Mouse (Mus musculus) forebrain, postnatal 0 days (tissue): ENCODE measurements around the gene Eps8l2. TPM values are rescaled to one million over a fixed set of nuclear protein-coding genes. Genes with fewer than 3 reads are reported as not detected.

Source experiments
- ATAC-seq: fragments of 200-750 bp; cut with Nextera tagmentation; 2 replicates; pipeline ENCODE4 v1.8.0; 2017; ENCODE audit warnings: mild to moderate bottlenecking, moderate library complexity
- DNase-seq: peaks from one replicate; pipeline ENCODE4 v3.0.0-alpha.2; 2015
- H3K27ac ChIP-seq: fragments of 300-500 bp; sonication (generic); 2 replicates; pipeline ENCODE4 v1.5.1; 2014; ENCODE audit warnings: low read depth, mild to moderate bottlenecking, antibody characterized with exemption, low read length, moderate library complexity, mixed read lengths
- H3K27me3 ChIP-seq: fragments of 300-500 bp; sonication (generic); 2 replicates; pipeline ENCODE4 v1.6.1; 2014; ENCODE audit warnings: mild to moderate bottlenecking, low read length, mixed read lengths; ENCODE audit not compliant: insufficient read depth
- H3K36me3 ChIP-seq: fragments of 300-500 bp; sonication (generic); 2 replicates; pipeline ENCODE4 v1.6.1; 2014; ENCODE audit warnings: mild to moderate bottlenecking, moderate library complexity; ENCODE audit not compliant: insufficient read depth
- H3K4me1 ChIP-seq: fragments of 300-500 bp; sonication (generic); 2 replicates; pipeline ENCODE4 v1.6.1; 2014; ENCODE audit warnings: antibody characterized with exemption; ENCODE audit not compliant: insufficient read depth
- H3K4me2 ChIP-seq: fragments of 300-500 bp; sonication (generic); 2 replicates; pipeline ENCODE4 v1.6.1; 2014; ENCODE audit warnings: low read depth, mild to moderate bottlenecking, moderate library complexity
- H3K4me3 ChIP-seq: fragments of 300-500 bp; sonication (generic); 2 replicates; pipeline ENCODE4 v1.5.1; 2014; ENCODE audit warnings: low read depth, low read length, mixed read lengths
- H3K9ac ChIP-seq: fragments of 300-500 bp; sonication (generic); 2 replicates; pipeline ENCODE4 v1.6.1; 2014; ENCODE audit warnings: mild to moderate bottlenecking
- H3K9me3 ChIP-seq: fragments of 300-500 bp; sonication (generic); 2 replicates; pipeline ENCODE4 v1.6.1; 2016; ENCODE audit warnings: low read length
- CTCF ChIP-seq: sonication (generic); IDR thresholded peaks from 2 replicates; pipeline ENCODE4 v1.5.1; 2016; ENCODE audit warnings: antibody characterized with exemption, control low read depth, low read depth
- WGBS: fragments of 180-500 bp; shearing (Covaris S2); extraction: QIAGEN DNeasy Blood & Tissue Kit; methylation state at CpG from one replicate; pipeline ENCODE4 v1.1.7; 2014; 5-methylcytosine and 5-hydroxymethylcytosine counted together
- polyA plus RNA-seq: library from polyadenylated mRNA; unstranded; fragments of >200 nt; fragmentation: Nextera tagmentation; extraction: Ambion mirVana; gene quantifications from 2 replicates; pipeline ENCODE4 v1.2.1, GENCODE M21; 2015
- total RNA-seq: library from RNA; depleted of rRNA; stranded (reverse); fragments of >200 nt; gene quantifications from 2 replicates; pipeline ENCODE4 v1.2.3, GENCODE M21; 2014

The Eps8l2 gene
- total and polyA plus RNA-seq, 2 experiments from 2014 or later: 0.74 to 1.0 TPM

DNA sequence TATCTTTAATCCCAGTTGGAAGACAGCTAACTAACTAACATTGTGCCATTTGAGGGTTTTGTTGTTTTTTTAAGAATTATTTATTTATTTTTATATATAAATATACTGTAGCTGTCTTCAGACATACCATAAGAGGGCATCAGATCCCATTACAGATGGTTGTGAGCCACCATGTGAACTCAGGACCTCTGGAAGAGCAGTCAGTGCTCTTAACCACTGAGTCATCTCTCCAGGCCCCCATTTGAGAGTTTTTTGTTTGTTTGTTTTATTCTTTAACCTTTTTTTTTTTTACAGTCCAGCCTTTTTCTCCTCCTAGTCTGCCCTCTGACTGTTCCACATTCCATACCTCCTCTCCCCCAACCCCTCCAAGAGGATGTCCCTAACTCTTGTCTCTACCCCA is 8.0 kb upstream of the Eps8l2 start:
- Histone ChIP-seq H3K4me1 (peaks cover 19% of the 10 kb centered on the region), H3K9ac (no peak overlapping the region), H3K36me3 (peaks cover 13% of the 10 kb centered on the region), H3K4me2 (no peak overlapping the region), H3K27ac (no peak overlapping the region), H3K9me3 (no peaks in the 10 kb centered on the region), H3K27me3 (no peaks in the 10 kb centered on the region), H3K4me3 (no peak overlapping the region)
- DNase-seq (no peak), ATAC-seq (no peak)
- no peak for TF ChIP-seq CTCF

DNA sequence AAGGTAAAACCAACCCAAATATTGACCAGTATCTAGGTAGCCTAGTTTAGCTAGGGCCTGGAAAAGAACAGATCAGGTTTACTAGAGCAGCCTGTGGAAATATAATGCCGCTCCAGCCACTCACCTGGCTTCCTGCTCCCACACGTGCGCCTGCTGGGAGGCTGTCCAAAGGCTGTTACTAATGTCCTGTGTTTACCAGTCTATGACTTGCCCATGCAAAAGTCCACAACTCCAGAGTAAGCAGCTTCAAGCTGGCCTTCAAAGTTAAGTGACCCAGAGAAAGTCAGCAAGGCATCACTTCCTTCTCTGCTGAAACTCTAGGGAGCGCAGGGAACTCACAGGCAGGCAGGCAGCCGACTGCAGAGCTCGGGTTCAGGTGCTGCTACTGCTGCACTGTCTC is 6.7 kb upstream of the Eps8l2 start:
- no peak for TF ChIP-seq CTCF
- 83% methylated on average over 6 of the region's 6 CpGs for WGBS

DNA sequence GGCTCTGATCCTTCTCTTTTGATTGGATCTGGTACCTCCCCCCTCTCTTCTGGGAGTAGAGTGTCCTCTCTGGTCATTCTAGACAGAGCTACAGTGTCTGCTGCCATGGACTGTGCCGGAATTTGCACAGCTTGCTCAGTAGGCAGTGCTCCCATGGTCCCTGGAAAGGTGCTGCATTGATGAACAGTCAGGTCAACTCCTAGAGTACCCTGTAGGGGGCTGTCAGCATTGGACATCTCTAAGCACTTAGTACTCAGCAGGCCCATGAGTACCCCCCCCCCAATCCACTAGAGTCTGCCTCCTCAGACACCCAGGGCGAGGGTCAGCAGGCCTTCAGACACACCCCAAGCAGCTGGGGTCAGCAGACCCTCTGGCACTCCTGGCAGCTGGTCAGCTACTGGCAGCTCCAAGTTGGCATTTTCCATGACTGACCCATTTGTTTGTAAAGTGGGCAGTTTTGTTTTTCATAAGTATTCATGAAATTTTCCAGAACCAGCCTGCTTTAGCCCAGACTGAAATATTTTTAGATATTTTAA is 3.6 kb upstream of the Eps8l2 start:
- H3K36me3 ChIP-seq: peaks cover 18% of the 10 kb centered on the region
- DNase-seq (no peak), ATAC-seq (no peak)
- no peak overlapping the region for H3K9ac ChIP-seq
- H3K9me3 ChIP-seq: no peaks in the 10 kb centered on the region
- no peak overlapping the region for H3K27ac ChIP-seq
- WGBS: 76% methylated on average over 2 of the region's 2 CpGs
- H3K27me3 ChIP-seq: no peaks in the 10 kb centered on the region
- no peaks in the 10 kb centered on the region for H3K4me1 ChIP-seq
- H3K4me2 ChIP-seq: no peak overlapping the region
- H3K4me3 ChIP-seq: no peak overlapping the region
- TF ChIP-seq CTCF: no peak

More for the DNA sequence above, 6.7 kb upstream of the Eps8l2 start:
- Histone ChIP-seq H3K4me2 (no peak overlapping the region), H3K27ac (no peak overlapping the region), H3K4me3 (no peak overlapping the region), H3K4me1 (peaks cover 7% of the 10 kb centered on the region; the same call in 1 of the 2 replicates), H3K27me3 (no peaks in the 10 kb centered on the region), H3K9ac (no peak overlapping the region), H3K9me3 (no peaks in the 10 kb centered on the region), H3K36me3 (peaks cover 18% of the 10 kb centered on the region)
- ATAC-seq: no peak
- no peak for DNase-seq

DNA sequence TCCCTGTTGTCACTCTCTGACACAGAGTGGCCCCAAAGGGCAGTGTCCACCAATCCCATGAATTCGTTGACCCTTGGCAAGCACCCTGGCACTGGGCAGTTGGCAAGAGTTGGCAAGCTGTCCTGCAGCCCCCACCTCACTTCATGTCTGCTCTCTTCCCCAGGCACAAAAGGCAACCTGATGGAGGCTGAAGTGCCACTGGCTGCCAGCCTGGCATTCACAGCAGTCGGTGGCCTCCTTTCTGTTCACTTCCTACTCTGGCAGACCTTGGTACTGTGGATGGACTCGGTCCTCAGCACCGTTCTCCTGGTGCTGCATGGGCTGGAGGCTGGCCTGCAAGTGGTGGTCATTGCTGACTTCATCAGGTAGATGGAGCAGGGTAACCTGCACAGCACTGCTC is 3.0 kb upstream of the Eps8l2 start:
- H3K27ac ChIP-seq: no peak overlapping the region
- no peaks in the 10 kb centered on the region for H3K9me3 ChIP-seq
- no peak overlapping the region for H3K4me2 ChIP-seq
- WGBS: 79% methylated on average over 4 of the region's 4 CpGs
- H3K4me1 ChIP-seq: no peaks in the 10 kb centered on the region
- no peaks in the 10 kb centered on the region for H3K27me3 ChIP-seq
- no peak for DNase-seq
- no peak overlapping the region for H3K9ac ChIP-seq
- no peak overlapping the region for H3K4me3 ChIP-seq
- ATAC-seq: peak; percentile 45; the same call in 1 of the 2 replicates
- H3K36me3 ChIP-seq: peaks cover 18% of the 10 kb centered on the region
- TF ChIP-seq CTCF: no peak

DNA sequence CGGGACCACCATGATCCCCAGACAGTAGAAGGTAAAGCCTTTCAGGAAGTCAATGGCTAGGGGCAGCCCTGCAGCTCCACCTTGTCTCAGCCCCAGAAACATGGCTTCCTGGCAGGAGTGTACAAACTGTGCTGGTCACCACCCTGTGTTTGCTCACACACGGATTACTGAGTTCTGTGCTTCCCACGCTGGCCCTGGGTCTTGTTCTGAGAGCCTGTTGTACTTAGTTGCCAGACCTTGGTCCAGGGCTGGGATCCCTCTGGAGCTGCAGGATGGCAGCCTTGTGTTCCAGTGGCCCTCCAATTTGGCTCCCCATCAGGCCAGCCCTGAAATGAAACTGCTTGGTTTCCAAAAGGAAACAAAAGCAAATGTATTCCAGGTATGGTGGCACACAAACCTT is 2.4 kb upstream of the Eps8l2 start:
- DNase-seq: no peak
- Histone ChIP-seq H3K9ac (no peak overlapping the region), H3K9me3 (no peaks in the 10 kb centered on the region), H3K4me3 (no peak overlapping the region), H3K4me2 (no peak overlapping the region), H3K4me1 (no peaks in the 10 kb centered on the region), H3K27me3 (no peaks in the 10 kb centered on the region), H3K36me3 (peaks cover 18% of the 10 kb centered on the region), H3K27ac (no peak overlapping the region)
- WGBS: 86% methylated on average over 3 of the region's 3 CpGs
- ATAC-seq: no peak
- no peak for TF ChIP-seq CTCF

DNA sequence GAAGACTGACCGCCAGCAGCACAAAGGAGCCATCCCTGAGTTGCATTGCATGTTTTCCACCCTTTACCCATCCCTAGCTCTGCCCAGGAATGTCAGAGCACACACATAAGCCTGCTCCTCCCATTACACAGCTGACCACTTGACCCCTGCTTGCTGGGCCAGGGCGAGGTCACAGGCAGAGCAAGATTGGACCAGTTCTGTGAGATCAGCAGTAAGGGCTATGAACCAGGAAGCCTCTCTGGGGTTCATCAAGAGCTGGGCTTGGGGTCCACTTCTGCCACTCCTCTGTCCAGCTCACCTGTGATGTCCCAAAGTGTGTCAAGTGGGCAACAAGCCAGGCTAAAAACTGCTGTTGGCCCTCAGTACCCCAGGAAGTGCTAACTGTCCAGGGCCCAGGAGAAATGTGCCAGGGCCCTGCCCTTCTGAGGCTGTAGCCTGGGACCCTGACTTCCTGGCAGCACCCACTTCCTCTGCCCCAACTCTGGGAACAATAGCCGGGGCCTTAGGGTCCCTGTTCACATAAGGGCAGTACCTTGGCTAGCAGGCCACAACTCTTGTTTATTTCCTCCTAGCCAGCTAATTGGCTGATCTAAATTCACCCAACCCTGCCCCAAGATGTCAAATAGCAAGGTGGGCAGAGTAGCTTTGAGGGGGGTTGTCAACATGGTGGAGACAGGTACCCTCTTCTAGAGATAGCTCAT is 814 bp upstream of the Eps8l2 start:
- Histone ChIP-seq H3K4me2 (no peak overlapping the region), H3K27ac (no peak overlapping the region), H3K9me3 (no peaks in the 10 kb centered on the region), H3K4me1 (no peaks in the 10 kb centered on the region), H3K9ac (no peak overlapping the region), H3K36me3 (peaks cover 17% of the 10 kb centered on the region), H3K27me3 (no peaks in the 10 kb centered on the region), H3K4me3 (no peak overlapping the region)
- 85% methylated on average over 3 of the region's 3 CpGs for WGBS
- DNase-seq (no peak), ATAC-seq (no peak)
- TF ChIP-seq CTCF: no peak

DNA sequence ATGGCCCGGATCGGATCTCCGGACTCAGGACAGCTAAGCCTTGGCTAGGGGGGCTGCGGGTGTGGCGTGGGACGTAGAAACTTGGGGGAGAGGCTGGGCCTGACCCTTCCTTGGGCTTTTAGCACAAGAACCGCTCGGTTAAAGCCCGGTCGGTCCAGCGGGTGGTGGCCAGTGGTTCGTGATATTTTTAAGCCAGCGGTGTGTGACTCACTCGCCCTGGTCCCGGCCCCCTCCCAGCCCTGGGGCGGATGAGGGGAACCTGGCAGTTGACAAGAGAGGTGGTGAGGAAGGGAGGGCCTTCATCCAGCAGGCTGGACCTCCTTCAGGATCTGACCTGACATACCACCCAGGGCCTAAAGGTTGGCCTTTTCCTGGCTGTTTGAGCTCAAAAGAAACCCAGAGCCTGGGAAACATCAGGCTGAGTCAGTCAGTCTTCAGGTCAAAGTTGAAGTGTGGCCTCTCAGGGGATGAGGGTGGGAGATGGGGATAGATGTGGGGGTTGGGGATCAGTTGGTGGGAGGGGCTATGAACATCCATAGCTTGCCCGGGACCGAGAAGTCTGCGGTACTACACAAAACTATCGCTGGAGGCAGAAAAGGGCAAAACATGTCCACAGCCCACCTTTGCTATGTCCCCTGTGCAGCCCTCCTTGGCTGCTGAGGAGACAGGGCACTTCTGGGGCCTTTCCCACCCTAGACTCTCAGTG is 688 bp downstream of the Eps8l2 start:
- H3K9me3 ChIP-seq: no peaks in the 10 kb centered on the region
- H3K4me3 ChIP-seq: no peak overlapping the region
- no peak for DNase-seq
- ATAC-seq: no peak
- TF ChIP-seq CTCF: no peak
- H3K36me3 ChIP-seq: 0 out of 2 replicates have a peak, but pooled peaks cover 6% of the 10 kb centered on the region
- no peaks in the 10 kb centered on the region for H3K27me3 ChIP-seq
- no peaks in the 10 kb centered on the region for H3K4me1 ChIP-seq
- no peak overlapping the region for H3K27ac ChIP-seq
- H3K4me2 ChIP-seq: no peak overlapping the region
- 40% methylated on average over 20 of the region's 20 CpGs for WGBS
- H3K9ac ChIP-seq: no peak overlapping the region
